Mouse (Mus musculus): ENCODE data around the gene Bbox1. TPM values are rescaled to one million over a fixed set of nuclear protein-coding genes. Genes with fewer than 3 reads are reported as not detected.

Gene Bbox1
- polyA plus RNA-seq, 1 experiment from 2014 or later, result not detected

DNA sequence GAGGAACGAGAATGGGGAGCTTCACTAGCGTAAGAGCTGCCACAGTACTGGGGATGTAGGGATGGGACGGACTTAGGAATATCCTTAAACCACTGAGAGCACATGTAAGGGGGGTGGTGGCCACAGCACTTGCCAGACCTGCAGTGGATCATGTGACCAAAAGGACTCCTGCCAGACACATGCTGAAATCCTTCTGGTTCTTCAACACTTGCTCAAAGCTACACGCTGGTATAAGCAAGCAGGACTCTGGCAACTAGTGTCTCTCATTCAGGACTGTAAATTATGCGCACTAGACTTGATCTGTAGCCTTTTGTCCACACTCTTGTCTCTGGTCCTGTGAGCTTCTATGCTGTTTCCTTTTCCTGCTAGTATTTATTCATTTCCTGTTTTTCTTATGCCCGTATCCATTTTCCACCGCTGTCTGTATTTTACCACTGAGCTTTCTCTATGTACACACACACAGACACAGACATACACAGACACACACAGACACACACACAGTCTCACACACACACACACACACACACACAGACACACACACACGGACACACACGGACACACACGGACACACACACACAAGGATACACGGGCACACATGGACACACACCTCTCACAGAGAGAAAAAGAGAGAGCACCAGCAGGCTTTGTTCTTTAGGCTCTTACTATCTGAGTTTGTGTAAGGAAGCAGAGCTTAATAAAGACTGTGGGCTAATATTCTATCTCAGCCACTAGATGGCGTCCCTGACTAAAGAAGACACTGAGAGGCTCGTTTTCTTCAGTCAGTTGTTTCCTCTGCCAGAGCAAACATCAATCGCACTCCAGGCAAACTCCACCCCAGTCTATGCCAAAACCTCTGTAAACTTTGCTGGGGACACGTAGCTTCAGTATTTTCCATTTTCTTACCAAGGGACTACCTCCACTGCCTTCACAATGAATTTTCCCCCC is 84.9 kb downstream of the Bbox1 start:
- 45% methylated on average over 15 of the region's 15 CpGs for WGBS
- no peaks in the 10 kb centered on the region for H3K36me3 ChIP-seq (ENCODE audit: control insufficient read depth, insufficient read depth, low read length)
- H3K4me2 ChIP-seq (replicated peaks; ENCODE audit: low read depth, low read length), result no peak overlapping the region
- H3K4me3 ChIP-seq (ENCODE audit: low read depth, low read length), result no peak overlapping the region
- no peak overlapping the region for H3K27ac ChIP-seq (ENCODE audit: low read depth, low read length)
- no peaks in the 10 kb centered on the region for H3K27me3 ChIP-seq (ENCODE audit: control insufficient read depth, insufficient read depth, low read length)
- H3K9me3 ChIP-seq (ENCODE audit: control insufficient read depth, low read length), result no peaks in the 10 kb centered on the region
- H3K9ac ChIP-seq (ENCODE audit: low read depth, low read length), result no peak overlapping the region
- H3K4me1 ChIP-seq (replicated peaks; ENCODE audit: control insufficient read depth, insufficient read depth, low read length), result no peaks in the 10 kb centered on the region
- ATAC-seq (ENCODE audit: low FRiP score), result peak; percentile 84
- DNase-seq (ENCODE audit: low spot score), result peak; percentile 83

DNA sequence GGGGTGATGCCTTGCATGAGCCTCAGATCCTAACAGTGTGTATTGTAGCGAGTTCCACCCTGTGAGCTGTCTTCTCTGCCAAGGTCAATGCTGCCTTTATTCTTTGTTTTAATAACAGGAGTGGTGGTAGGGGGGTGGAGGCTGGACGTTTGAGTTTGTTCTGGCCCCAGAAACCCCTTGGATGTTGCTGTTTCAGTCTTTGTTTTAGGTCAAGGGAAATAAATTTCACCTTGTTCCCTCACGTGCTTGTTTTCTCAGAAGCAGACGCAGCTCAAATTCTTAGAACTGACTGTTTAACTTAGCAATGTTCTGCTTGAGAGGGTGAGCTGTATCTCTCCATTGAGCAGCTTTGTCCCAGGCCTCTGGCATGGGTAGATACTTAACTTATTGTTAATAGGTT is 87.9 kb downstream of the Bbox1 start:
- H3K9ac ChIP-seq (ENCODE audit: low read depth, low read length), result no peak overlapping the region
- H3K27ac ChIP-seq (ENCODE audit: low read depth, low read length), result no peak overlapping the region
- 53% methylated on average over 4 of the region's 4 CpGs for WGBS
- H3K9me3 ChIP-seq (ENCODE audit: control insufficient read depth, low read length), result no peaks in the 10 kb centered on the region
- no peak overlapping the region for H3K4me3 ChIP-seq (ENCODE audit: low read depth, low read length)
- no peaks in the 10 kb centered on the region for H3K36me3 ChIP-seq (ENCODE audit: control insufficient read depth, insufficient read depth, low read length)
- no peaks in the 10 kb centered on the region for H3K27me3 ChIP-seq (ENCODE audit: control insufficient read depth, insufficient read depth, low read length)
- no peak overlapping the region for H3K4me2 ChIP-seq (replicated peaks; ENCODE audit: low read depth, low read length)
- no peaks in the 10 kb centered on the region for H3K4me1 ChIP-seq (replicated peaks; ENCODE audit: control insufficient read depth, insufficient read depth, low read length)
- ATAC-seq (ENCODE audit: low FRiP score) (no peak), DNase-seq (ENCODE audit: low spot score) (no peak)

GRCm38 (mm10) chr2:110225969-110226368 is 88.4 kb downstream of the Bbox1 start:
- Histone ChIP-seq H3K36me3 (ENCODE audit: control insufficient read depth, insufficient read depth, low read length) (no peaks in the 10 kb centered on the region), H3K9ac (ENCODE audit: low read depth, low read length) (no peak overlapping the region), H3K4me2 (replicated peaks; ENCODE audit: low read depth, low read length) (no peak overlapping the region), H3K27ac (ENCODE audit: low read depth, low read length) (no peak overlapping the region), H3K4me3 (ENCODE audit: low read depth, low read length) (no peak overlapping the region), H3K27me3 (ENCODE audit: control insufficient read depth, insufficient read depth, low read length) (no peaks in the 10 kb centered on the region), H3K4me1 (replicated peaks; ENCODE audit: control insufficient read depth, insufficient read depth, low read length) (no peaks in the 10 kb centered on the region), H3K9me3 (ENCODE audit: control insufficient read depth, low read length) (no peaks in the 10 kb centered on the region)
- DNase-seq (ENCODE audit: low spot score) (no peak), ATAC-seq (ENCODE audit: low FRiP score) (no peak)

DNA sequence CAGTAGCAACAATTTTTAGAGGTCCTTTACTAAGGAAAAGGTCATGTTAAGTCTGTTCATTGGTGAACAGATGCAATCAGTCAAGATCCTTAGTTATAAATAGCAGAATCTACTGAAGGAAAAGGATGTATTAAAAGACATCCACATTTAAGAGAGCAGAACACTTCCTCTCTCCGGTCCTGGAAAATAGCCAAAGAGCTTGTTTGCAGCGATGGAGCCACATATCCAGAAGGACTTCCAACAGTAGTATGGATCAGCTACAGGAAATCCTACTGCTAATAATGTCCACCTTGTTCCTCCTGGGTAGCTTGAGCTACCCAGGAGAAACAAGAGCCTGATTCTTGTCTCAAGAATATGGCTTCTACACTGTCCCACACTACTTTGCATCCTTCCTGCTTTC is 91.6 kb downstream of the Bbox1 start:
- DNase-seq (ENCODE audit: low spot score), result no peak
- no peak overlapping the region for H3K4me3 ChIP-seq (ENCODE audit: low read depth, low read length)
- no peak overlapping the region for H3K4me2 ChIP-seq (replicated peaks; ENCODE audit: low read depth, low read length)
- no peaks in the 10 kb centered on the region for H3K4me1 ChIP-seq (replicated peaks; ENCODE audit: control insufficient read depth, insufficient read depth, low read length)
- H3K9ac ChIP-seq (ENCODE audit: low read depth, low read length), result no peak overlapping the region
- WGBS, result 90% methylated on average over 2 of the region's 2 CpGs
- no peaks in the 10 kb centered on the region for H3K9me3 ChIP-seq (ENCODE audit: control insufficient read depth, low read length)
- no peaks in the 10 kb centered on the region for H3K27me3 ChIP-seq (ENCODE audit: control insufficient read depth, insufficient read depth, low read length)
- no peaks in the 10 kb centered on the region for H3K36me3 ChIP-seq (ENCODE audit: control insufficient read depth, insufficient read depth, low read length)
- no peak for ATAC-seq (ENCODE audit: low FRiP score)
- no peak overlapping the region for H3K27ac ChIP-seq (ENCODE audit: low read depth, low read length)

DNA sequence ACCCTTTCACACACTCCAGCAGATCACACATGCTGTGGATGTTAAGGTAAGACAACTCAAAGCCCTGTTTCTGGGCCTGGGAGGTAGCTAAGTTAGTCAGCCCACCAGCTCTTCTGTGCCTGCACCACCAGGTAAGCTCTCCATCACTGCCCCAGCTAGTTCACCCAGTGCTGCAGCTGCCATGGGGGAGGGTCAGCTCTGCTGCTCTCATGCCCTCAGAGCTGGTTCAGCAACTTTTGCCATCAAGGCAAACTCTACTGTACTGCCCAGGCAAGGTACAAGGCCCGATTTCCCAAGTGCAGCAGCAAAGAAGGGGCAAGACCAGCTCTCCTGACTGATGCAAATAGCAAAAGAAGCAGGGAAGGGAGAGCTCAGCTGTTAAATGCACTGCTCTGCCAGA is 93.9 kb downstream of the Bbox1 start:
- no peak overlapping the region for H3K4me2 ChIP-seq (replicated peaks; ENCODE audit: low read depth, low read length)
- no peaks in the 10 kb centered on the region for H3K4me1 ChIP-seq (replicated peaks; ENCODE audit: control insufficient read depth, insufficient read depth, low read length)
- H3K27ac ChIP-seq (ENCODE audit: low read depth, low read length), result no peak overlapping the region
- ATAC-seq (ENCODE audit: low FRiP score) (no peak), DNase-seq (ENCODE audit: low spot score) (no peak)
- H3K9ac ChIP-seq (ENCODE audit: low read depth, low read length), result no peak overlapping the region
- H3K4me3 ChIP-seq (ENCODE audit: low read depth, low read length), result no peak overlapping the region
- H3K36me3 ChIP-seq (ENCODE audit: control insufficient read depth, insufficient read depth, low read length), result no peaks in the 10 kb centered on the region
- WGBS, result 74% methylated on average over 1 of the region's 1 CpGs
- H3K27me3 ChIP-seq (ENCODE audit: control insufficient read depth, insufficient read depth, low read length), result no peaks in the 10 kb centered on the region
- H3K9me3 ChIP-seq (ENCODE audit: control insufficient read depth, low read length), result no peaks in the 10 kb centered on the region

DNA sequence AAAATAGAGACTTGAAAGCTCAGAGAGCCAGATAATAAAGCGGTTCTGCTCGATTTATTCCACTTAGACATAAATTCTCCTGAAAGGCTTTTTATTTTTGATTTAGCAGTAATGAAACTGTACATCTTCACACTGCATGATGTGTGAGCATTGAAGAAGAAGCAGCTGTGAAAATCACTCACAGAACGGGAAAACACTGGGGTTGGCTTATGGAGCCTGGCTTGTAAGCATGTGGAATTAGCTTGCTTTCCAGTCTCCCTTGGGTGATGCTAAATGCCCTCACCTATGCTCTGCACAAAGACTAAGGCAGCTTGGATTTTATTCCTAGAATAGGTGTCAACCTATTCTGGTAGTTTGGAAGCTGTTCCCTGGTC is 98.7 kb downstream of the Bbox1 start:
- no peak overlapping the region for H3K4me3 ChIP-seq (ENCODE audit: low read depth, low read length)
- ATAC-seq (ENCODE audit: low FRiP score) (no peak), DNase-seq (ENCODE audit: low spot score) (no peak)
- H3K27ac ChIP-seq (ENCODE audit: low read depth, low read length), result no peak overlapping the region
- H3K4me1 ChIP-seq (replicated peaks; ENCODE audit: control insufficient read depth, insufficient read depth, low read length), result no peaks in the 10 kb centered on the region
- H3K4me2 ChIP-seq (replicated peaks; ENCODE audit: low read depth, low read length), result no peak overlapping the region
- H3K9ac ChIP-seq (ENCODE audit: low read depth, low read length), result no peak overlapping the region
- H3K9me3 ChIP-seq (ENCODE audit: control insufficient read depth, low read length), result no peaks in the 10 kb centered on the region
- no peaks in the 10 kb centered on the region for H3K27me3 ChIP-seq (ENCODE audit: control insufficient read depth, insufficient read depth, low read length)
- H3K36me3 ChIP-seq (ENCODE audit: control insufficient read depth, insufficient read depth, low read length), result no peaks in the 10 kb centered on the region
- WGBS, result 86% methylated on average over 3 of the region's 3 CpGs

DNA sequence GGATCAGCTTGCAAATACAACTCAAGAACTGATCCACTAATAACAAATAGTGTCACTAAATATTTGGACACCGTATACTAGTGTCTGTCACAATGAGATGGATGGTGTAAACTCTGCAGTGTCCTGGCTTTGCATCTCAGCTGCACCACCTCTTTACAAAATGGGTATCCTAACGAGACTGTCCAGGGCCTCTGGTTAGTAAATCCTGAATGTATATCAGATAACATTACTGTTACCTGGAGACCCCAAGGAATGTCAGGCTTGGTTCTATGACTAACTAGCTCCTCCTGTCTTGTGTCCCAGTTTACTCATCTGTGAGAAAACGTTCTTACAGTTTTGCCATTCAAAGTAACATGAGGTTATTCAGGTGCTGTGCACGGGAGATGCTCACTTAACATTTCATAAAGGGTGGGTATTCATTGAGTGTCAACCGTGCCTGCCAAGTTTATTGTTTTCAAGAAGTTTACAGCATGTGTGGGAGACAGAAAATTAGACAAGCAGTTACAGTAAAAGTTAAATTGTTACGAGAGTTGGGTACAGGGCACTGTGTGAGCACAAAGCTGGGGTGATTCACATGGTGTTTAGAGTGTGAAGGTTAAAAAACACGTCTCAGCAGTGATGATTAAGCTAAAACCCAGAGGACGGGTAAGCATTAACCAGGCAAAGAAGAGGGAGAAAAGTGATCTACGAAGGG is 99.2 kb downstream of the Bbox1 start:
- Histone ChIP-seq H3K9me3 (ENCODE audit: control insufficient read depth, low read length) (no peaks in the 10 kb centered on the region), H3K4me3 (ENCODE audit: low read depth, low read length) (no peak overlapping the region), H3K27ac (ENCODE audit: low read depth, low read length) (no peak overlapping the region), H3K4me2 (replicated peaks; ENCODE audit: low read depth, low read length) (no peak overlapping the region), H3K27me3 (ENCODE audit: control insufficient read depth, insufficient read depth, low read length) (no peaks in the 10 kb centered on the region), H3K36me3 (ENCODE audit: control insufficient read depth, insufficient read depth, low read length) (no peaks in the 10 kb centered on the region), H3K9ac (ENCODE audit: low read depth, low read length) (no peak overlapping the region), H3K4me1 (replicated peaks; ENCODE audit: control insufficient read depth, insufficient read depth, low read length) (no peaks in the 10 kb centered on the region)
- ATAC-seq (ENCODE audit: low FRiP score) (no peak), DNase-seq (ENCODE audit: low spot score) (no peak)
- 68% methylated on average over 9 of the region's 9 CpGs for WGBS

DNA sequence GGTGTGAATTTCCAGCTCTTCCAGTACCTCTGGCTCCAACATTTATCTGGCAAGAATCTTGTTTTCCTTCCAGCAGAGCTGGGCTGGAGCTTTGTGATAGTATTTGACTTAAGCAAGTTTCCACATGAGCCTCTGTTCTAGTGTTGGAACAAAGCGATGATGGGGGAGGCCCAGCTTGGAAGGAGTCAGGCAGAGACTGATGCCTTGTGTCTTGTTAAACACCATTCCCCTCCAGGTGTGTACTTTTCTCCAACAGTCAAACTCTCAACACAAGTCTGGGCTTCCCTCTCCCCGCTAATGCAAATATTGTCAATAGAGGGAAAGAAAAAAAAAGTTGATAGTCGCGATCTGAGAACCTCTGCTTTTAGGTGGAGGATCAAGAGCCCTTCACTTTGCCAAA is 100.1 kb downstream of the Bbox1 start:
- ATAC-seq (ENCODE audit: low FRiP score), result no peak
- WGBS, result 86% methylated on average over 4 of the region's 4 CpGs
- H3K27ac ChIP-seq (ENCODE audit: low read depth, low read length), result no peak overlapping the region

More for the DNA sequence above, 100.1 kb downstream of the Bbox1 start:
- Histone ChIP-seq H3K9me3 (ENCODE audit: control insufficient read depth, low read length) (no peaks in the 10 kb centered on the region), H3K36me3 (ENCODE audit: control insufficient read depth, insufficient read depth, low read length) (no peaks in the 10 kb centered on the region), H3K4me3 (ENCODE audit: low read depth, low read length) (no peak overlapping the region), H3K4me1 (replicated peaks; ENCODE audit: control insufficient read depth, insufficient read depth, low read length) (no peaks in the 10 kb centered on the region), H3K9ac (ENCODE audit: low read depth, low read length) (no peak overlapping the region), H3K4me2 (replicated peaks; ENCODE audit: low read depth, low read length) (no peak overlapping the region), H3K27me3 (ENCODE audit: control insufficient read depth, insufficient read depth, low read length) (no peaks in the 10 kb centered on the region)
- DNase-seq (ENCODE audit: low spot score), result no peak
